Mouse (Mus musculus) small intestine, adult 2 months (tissue): ENCODE measurements around the gene Camkv. TPM values are rescaled to one million over a fixed set of nuclear protein-coding genes. Genes with fewer than 3 reads are reported as not detected.

Source experiments
- H3K27ac ChIP-seq: fragments of 200-500 bp; 2 replicates; pipeline ENCODE4 v1.5.1; 2012; ENCODE audit warnings: low read depth, low read length, control low read depth, inconsistent platforms; ENCODE audit not compliant: insufficient read depth
- H3K27me3 ChIP-seq: fragments of 200-500 bp; 2 replicates; pipeline ENCODE4 v1.6.1; 2012; ENCODE audit warnings: mild to moderate bottlenecking, moderate library complexity, low read length, inconsistent platforms; ENCODE audit not compliant: control insufficient read depth, insufficient read depth
- H3K36me3 ChIP-seq: fragments of 200-500 bp; 2 replicates; pipeline ENCODE4 v1.6.1; 2012; ENCODE audit warnings: mild to moderate bottlenecking, low read length, control low read depth, inconsistent platforms; ENCODE audit not compliant: control insufficient read depth, insufficient read depth
- H3K4me1 ChIP-seq: fragments of 200-500 bp; 2 replicates; pipeline ENCODE4 v1.6.1; 2012; ENCODE audit warnings: low read length, inconsistent platforms, mixed read lengths; ENCODE audit not compliant: control insufficient read depth, insufficient read depth, insufficient read length
- H3K4me3 ChIP-seq: fragments of 200-500 bp; 2 replicates; pipeline ENCODE4 v1.5.1; 2012; ENCODE audit warnings: low read depth, mild to moderate bottlenecking, control low read depth, inconsistent platforms, low read length, moderate library complexity
- CTCF ChIP-seq: fragments of 200-500 bp; IDR thresholded peaks from 2 replicates; pipeline ENCODE4 v1.5.1; 2012; ENCODE audit warnings: low read depth, mild to moderate bottlenecking, control low read depth, inconsistent platforms, low read length, moderate library complexity, mixed read lengths; ENCODE audit not compliant: insufficient replicate concordance, insufficient read length; ENCODE audit errors: extremely low read depth
- POLR2A ChIP-seq: fragments of 200-500 bp; IDR thresholded peaks from 2 replicates; pipeline ENCODE4 v1.6.1; 2012; ENCODE audit warnings: low read depth, mild to moderate bottlenecking, control low read depth, inconsistent platforms, low read length, moderate library complexity
- WGBS: fragments of 180-500 bp; shearing (Covaris S2); methylation state at CpG from one replicate; pipeline ENCODE4 v1.1.7; 2018; 5-methylcytosine and 5-hydroxymethylcytosine counted together
- polyA plus RNA-seq: library from polyadenylated mRNA; depleted of rRNA; stranded (reverse); fragments of >200 nt; gene quantifications from 2 replicates; pipeline ENCODE4 v1.2.3, GENCODE M21; 2012

The Camkv gene
- polyA plus RNA-seq, 1 experiment = 0.35 TPM

DNA sequence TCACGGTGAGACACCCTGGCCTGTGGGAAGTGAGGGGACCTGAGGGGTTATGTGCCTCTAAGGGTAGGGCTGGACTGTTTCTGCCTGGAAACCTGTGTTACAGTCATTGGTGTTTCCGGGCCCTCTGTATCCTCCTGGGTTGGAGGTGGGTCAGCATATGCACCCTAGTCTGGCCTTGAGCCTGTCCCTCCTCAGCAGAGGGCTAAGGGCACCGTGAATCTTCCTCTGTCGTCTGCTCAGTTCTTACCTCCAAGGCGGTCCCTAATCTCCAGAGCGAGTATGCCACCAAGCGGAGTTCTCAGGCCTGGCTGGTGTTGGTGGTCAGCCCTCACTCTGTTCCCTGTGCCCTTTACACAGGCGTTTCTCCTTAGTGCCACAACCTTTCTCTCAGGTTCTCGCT is 27.4 kb downstream of the Camkv start:
- Histone ChIP-seq H3K4me1 (no peaks in the 10 kb centered on the region), H3K27ac (no peak overlapping the region), H3K27me3 (no peaks in the 10 kb centered on the region), H3K4me3 (no peak overlapping the region), H3K36me3 (no peaks in the 10 kb centered on the region)
- TF ChIP-seq CTCF = no peak
- no peak for TF ChIP-seq POLR2A
- WGBS = 98% methylated on average over 9 of the region's 9 CpGs

DNA sequence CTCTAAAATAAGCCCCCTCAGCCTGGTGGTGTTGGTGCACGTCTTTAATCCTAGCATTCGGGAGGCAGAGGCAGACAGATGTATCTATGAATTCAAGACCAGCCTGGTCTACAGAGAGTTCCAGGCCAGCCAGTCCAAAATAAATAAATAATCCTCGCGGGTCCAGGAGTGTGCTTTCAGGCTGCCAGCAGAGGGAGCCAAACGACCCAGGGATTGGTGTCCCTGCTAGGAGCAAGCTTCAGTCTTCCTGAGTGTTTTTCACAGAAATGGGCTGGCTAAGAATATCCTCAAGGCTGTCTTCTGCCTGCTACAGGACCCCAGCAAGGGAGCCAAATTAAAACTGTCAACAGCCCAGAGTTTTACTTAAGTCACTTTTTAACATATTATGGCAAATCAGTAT is 28.2 kb downstream of the Camkv start:
- TF ChIP-seq CTCF = peak; percentile 98
- TF ChIP-seq POLR2A = no peak

DNA sequence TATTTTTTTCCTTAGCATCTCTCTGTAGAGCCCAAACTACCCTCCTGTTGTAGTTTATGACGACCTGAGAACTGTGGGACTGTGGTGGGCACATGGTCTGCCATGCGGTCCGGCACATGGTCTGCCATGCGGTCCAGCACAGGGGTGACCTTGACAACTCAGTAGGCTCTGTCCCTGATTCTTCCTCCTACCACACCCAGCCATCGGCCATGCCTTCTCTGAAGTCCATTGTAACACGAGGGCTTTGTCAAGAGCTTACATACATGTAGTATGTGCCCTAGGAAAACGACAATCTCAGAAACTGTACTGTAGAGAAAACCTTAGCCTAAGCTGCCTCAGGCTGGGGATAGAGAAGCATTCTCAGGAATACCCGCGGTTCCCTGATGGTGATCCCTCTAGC is 29.2 kb downstream of the Camkv start:
- Histone ChIP-seq H3K36me3 (no peaks in the 10 kb centered on the region), H3K27me3 (no peaks in the 10 kb centered on the region), H3K4me3 (no peak overlapping the region), H3K4me1 (no peaks in the 10 kb centered on the region), H3K27ac (no peak overlapping the region)
- TF ChIP-seq CTCF (no peak), POLR2A (no peak)
- WGBS = 91% methylated on average over 9 of the region's 9 CpGs

More for the DNA sequence above, 28.2 kb downstream of the Camkv start:
- H3K27ac ChIP-seq = no peak overlapping the region
- no peaks in the 10 kb centered on the region for H3K36me3 ChIP-seq
- H3K4me1 ChIP-seq = no peaks in the 10 kb centered on the region
- no peak overlapping the region for H3K4me3 ChIP-seq
- 18% methylated on average over 5 of the region's 5 CpGs for WGBS
- no peaks in the 10 kb centered on the region for H3K27me3 ChIP-seq

DNA sequence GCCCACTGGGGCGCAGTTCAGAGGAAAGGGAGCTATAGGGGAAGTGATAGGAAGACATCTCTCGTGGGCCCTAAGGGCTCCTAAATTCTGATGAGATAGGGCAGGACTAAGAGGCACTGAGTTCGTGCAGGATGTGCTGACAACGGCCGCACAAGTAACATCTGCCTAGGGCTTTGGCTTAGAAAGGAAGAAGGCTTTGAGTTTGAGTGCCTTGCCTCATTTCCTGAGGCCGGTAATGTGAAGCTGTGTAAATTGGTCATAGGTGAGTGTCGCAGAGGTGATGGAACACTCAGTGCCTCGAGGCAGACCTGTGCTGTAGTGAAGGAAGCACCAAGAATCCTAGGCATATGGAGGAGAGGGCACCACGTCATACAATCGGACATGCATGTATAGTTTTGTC is 31.2 kb downstream of the Camkv start:
- Histone ChIP-seq H3K4me1 (peaks cover 4% of the 10 kb centered on the region; the same call in 1 of the 2 replicates), H3K4me3 (no peak overlapping the region), H3K27me3 (no peaks in the 10 kb centered on the region), H3K27ac (no peak overlapping the region), H3K36me3 (no peaks in the 10 kb centered on the region)
- TF ChIP-seq POLR2A (no peak), CTCF (no peak)
- 86% methylated on average over 10 of the region's 10 CpGs for WGBS

DNA sequence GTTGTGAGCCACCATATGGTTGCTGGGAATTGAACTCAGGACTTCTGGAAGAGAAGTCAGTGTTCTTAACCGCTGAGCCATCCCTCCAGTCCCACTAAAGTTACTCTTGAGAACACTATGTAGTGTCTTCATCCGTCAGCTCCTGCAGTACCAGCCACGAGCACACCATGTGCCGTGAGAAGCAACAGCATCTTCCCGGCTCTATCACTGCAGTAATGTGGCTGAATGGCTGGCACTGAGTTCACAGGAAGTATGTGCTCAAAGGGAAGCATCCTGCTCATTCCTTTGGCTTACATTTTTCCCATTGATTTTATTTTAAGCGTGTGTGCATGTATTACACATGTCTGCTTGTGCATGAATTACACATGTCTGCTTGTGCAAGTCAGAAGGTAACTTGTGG is 32.0 kb downstream of the Camkv start:
- 82% methylated on average over 6 of the region's 6 CpGs for WGBS
- Histone ChIP-seq H3K4me3 (no peak overlapping the region), H3K36me3 (no peaks in the 10 kb centered on the region), H3K4me1 (peaks cover 4% of the 10 kb centered on the region; the same call in 1 of the 2 replicates), H3K27me3 (no peaks in the 10 kb centered on the region), H3K27ac (no peak overlapping the region)
- TF ChIP-seq POLR2A (no peak), CTCF (no peak)

DNA sequence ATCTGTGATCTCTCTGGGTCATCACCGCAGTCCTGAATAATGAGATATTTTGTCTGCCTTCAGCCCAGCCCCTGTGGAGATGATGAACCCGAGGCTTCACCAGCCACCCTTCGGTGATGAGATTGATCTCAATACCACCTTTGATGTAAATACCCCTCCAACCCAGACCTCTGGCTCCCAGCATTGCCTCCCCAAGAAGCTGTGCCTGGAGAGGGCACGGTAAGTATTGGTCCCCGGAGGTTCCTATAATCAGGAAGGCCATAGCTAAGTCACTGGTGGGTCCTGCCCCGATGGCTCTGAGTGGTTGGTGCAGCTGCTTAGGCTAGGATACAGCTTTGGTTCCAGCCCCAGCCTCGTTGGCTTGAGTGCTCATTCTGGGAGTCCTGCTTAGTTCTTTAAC is 33.1 kb downstream of the Camkv start:
- 94% methylated on average over 7 of the region's 7 CpGs for WGBS
- H3K27ac ChIP-seq = no peak overlapping the region
- no peak overlapping the region for H3K4me3 ChIP-seq
- no peaks in the 10 kb centered on the region for H3K36me3 ChIP-seq
- H3K27me3 ChIP-seq = no peaks in the 10 kb centered on the region
- peaks cover 4% of the 10 kb centered on the region; the same call in 1 of the 2 replicates for H3K4me1 ChIP-seq
- TF ChIP-seq CTCF = no peak
- TF ChIP-seq POLR2A = no peak

DNA sequence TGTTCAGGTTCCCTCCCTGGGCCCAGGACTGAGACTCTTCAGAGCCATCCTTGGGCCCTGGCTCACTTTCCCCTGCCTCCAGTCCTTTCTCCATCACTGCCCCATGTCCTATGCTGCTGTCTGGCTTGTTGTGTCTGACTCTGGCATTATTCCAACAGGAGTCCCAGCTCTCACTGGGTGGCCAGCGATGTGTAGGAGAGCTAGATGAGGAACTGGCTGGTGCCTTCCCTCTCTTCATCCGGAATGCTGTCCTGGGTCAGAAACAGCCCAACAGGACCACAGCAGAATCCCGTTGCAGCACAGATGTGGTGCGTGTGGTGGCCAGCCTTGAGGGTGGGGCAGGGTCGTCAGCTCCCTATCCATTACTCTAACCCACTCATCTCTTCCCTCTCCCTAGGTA is 34.8 kb downstream of the Camkv start:
- 90% methylated on average over 5 of the region's 5 CpGs for WGBS
- no peak for TF ChIP-seq CTCF
- TF ChIP-seq POLR2A = no peak
- Histone ChIP-seq H3K27ac (no peak overlapping the region), H3K4me3 (no peak overlapping the region), H3K36me3 (no peaks in the 10 kb centered on the region), H3K27me3 (no peaks in the 10 kb centered on the region), H3K4me1 (peaks cover 10% of the 10 kb centered on the region; the same call in 1 of the 2 replicates)

DNA sequence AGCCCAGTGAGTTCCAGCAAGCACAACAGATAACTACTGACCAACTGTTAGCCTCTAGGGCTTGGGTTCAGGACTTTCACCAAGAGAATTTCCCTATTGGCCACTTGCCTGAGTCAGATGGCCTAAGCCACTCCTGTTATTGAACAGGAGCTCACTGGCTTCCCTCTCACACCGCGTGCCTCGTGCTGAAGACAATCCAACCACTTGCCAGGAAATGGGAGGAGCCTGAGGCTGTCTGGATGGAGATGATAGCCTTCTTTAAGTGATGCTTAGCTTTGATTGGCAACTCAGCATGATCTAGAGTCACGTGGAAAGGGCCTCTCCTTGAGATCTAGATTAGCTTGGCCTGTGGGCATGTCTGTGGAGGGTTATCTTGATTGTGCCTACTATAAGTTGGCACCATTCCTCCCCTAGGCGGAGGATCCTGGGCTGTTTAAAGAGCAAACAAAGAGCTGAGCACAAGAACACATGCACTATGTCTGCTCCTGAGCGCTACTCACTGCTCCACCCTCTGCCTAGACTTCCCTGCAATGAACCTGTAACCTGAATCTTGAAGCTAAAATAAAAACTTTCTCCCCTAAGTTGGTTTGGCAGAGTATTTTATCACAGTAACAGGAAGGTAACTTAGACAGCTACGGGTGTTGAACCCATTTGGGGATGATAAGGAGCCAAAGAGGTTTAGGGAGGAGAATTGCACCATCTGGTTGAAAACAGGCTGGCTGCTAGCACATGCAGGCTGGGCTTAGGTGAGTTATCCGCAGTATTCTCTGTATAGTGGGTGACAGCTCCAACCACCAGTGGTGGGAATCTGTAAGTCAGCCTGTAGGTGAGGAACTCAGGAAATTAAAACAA is 36.4 kb downstream of the Camkv start:
- no peak for TF ChIP-seq CTCF
- TF ChIP-seq POLR2A = no peak
- H3K27ac ChIP-seq = peak overlapping the region; percentile 46
- 0 out of 2 replicates have a peak, but pooled peaks cover 3% of the 10 kb centered on the region for H3K36me3 ChIP-seq
- peaks cover 16% of the 10 kb centered on the region; the same call in 1 of the 2 replicates for H3K4me1 ChIP-seq
- H3K4me3 ChIP-seq = no peak overlapping the region
- 28% methylated on average over 8 of the region's 8 CpGs for WGBS
- no peaks in the 10 kb centered on the region for H3K27me3 ChIP-seq
